Mouse (Mus musculus) heart, postnatal 0 days (tissue): ENCODE measurements around the gene Fam171a1. TPM values are rescaled to one million over a fixed set of nuclear protein-coding genes. Genes with fewer than 3 reads are reported as not detected.

Experiments used
- ATAC-seq: fragments of 200-750 bp; cut with Nextera tagmentation; 2 replicates; pipeline ENCODE4 v1.8.0; 2017; ENCODE audit warnings: low read depth, moderate number of reproducible peaks, moderate library complexity; ENCODE audit not compliant: insufficient read depth
- DNase-seq: peaks from one replicate; pipeline ENCODE4 v3.0.0-alpha.2; 2016; ENCODE audit warnings: low spot score
- H3K27ac ChIP-seq: fragments of 300-500 bp; sonication (generic); 2 replicates; pipeline ENCODE4 v1.5.1; 2014; ENCODE audit warnings: low read depth, mild to moderate bottlenecking
- H3K27me3 ChIP-seq: fragments of 300-500 bp; sonication (generic); 2 replicates; pipeline ENCODE4 v1.6.1; 2014; ENCODE audit warnings: low read length, mixed read lengths; ENCODE audit not compliant: control insufficient read depth, insufficient read depth
- H3K36me3 ChIP-seq: fragments of 300-500 bp; sonication (generic); replicated peaks from 2 replicates; pipeline ENCODE4 v1.6.1; 2014; ENCODE audit warnings: low read length, mixed read lengths; ENCODE audit not compliant: control insufficient read depth, insufficient read depth
- H3K4me1 ChIP-seq: fragments of 300-500 bp; sonication (generic); 2 replicates; pipeline ENCODE4 v1.6.1; 2014; ENCODE audit warnings: antibody characterized with exemption; ENCODE audit not compliant: control insufficient read depth, insufficient read depth
- H3K4me2 ChIP-seq: fragments of 300-500 bp; sonication (generic); 2 replicates; pipeline ENCODE4 v1.6.1; 2014; ENCODE audit warnings: low read depth, mild to moderate bottlenecking, low read length, moderate library complexity
- H3K4me3 ChIP-seq: fragments of 300-500 bp; sonication (generic); 2 replicates; pipeline ENCODE4 v1.5.1; 2014; ENCODE audit warnings: low read depth, low read length
- H3K9ac ChIP-seq: fragments of 300-500 bp; sonication (generic); replicated peaks from 2 replicates; pipeline ENCODE4 v1.6.1; 2014; ENCODE audit warnings: low read depth, low read length, mixed read lengths
- H3K9me3 ChIP-seq: fragments of 300-500 bp; sonication (generic); replicated peaks from 2 replicates; pipeline ENCODE4 v1.6.1; 2016; ENCODE audit warnings: low read length; ENCODE audit not compliant: control insufficient read depth
- CTCF ChIP-seq: IDR thresholded peaks from 2 replicates; pipeline ENCODE4 v1.5.1; 2016; ENCODE audit warnings: antibody characterized with exemption, control low read depth, low read depth
- EP300 ChIP-seq: IDR thresholded peaks from 2 replicates; pipeline ENCODE4 v1.6.1; 2016; ENCODE audit warnings: antibody characterized with exemption, low read depth
- WGBS: fragments of 180-500 bp; shearing (Covaris S2); extraction: QIAGEN DNeasy Blood & Tissue Kit; methylation state at CpG from one replicate; pipeline ENCODE4 v1.1.7; 2014; 5-methylcytosine and 5-hydroxymethylcytosine counted together
- polyA plus RNA-seq: library from polyadenylated mRNA; unstranded; fragments of >200 nt; fragmentation: Nextera tagmentation; extraction: Ambion mirVana; gene quantifications from 2 replicates; pipeline ENCODE4 v1.2.1, GENCODE M21; 2015
- total RNA-seq: library from RNA; depleted of rRNA; stranded (reverse); fragments of >200 nt; gene quantifications from 2 replicates; pipeline ENCODE4 v1.2.3, GENCODE M21; 2014; ENCODE audit warnings: low replicate concordance

The Fam171a1 gene
- total and polyA plus RNA-seq, 2 experiments from 2014 or later: 15.4 to 28.1 TPM

DNA sequence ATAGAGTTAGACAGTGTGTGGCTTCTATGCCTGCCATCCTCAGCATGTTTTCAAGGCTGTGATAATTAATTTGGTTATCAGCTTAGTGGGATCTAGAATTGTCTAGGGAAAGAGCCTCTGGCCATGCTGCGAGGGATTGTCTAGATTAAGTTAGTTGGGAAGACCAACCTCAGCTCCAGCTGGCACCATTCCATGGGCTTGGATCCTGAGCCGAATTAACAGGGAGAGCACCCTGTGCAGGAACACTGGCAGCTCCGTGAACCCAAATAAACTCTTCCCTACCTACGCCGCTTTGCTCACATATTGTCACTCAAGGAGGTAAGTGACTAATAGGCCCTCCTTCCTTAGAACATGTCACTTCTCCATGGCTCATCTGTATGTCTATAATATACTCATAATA lies 69.6 kb downstream of the Fam171a1 start:
- no peaks in the 10 kb centered on the region for H3K9me3 ChIP-seq
- TF ChIP-seq EP300 (no peak), CTCF (no peak)
- no peak overlapping the region for H3K9ac ChIP-seq
- H3K27me3 ChIP-seq: no peaks in the 10 kb centered on the region
- H3K4me1 ChIP-seq: peaks cover 15% of the 10 kb centered on the region; the same call in 1 of the 2 replicates
- H3K4me2 ChIP-seq: no peak overlapping the region
- H3K4me3 ChIP-seq: no peak overlapping the region
- H3K36me3 ChIP-seq: peaks cover 8% of the 10 kb centered on the region; the same call in 1 of the 2 replicates
- ATAC-seq: no peak
- 59% methylated on average over 5 of the region's 5 CpGs for WGBS
- H3K27ac ChIP-seq: no peak overlapping the region
- DNase-seq: no peak

DNA sequence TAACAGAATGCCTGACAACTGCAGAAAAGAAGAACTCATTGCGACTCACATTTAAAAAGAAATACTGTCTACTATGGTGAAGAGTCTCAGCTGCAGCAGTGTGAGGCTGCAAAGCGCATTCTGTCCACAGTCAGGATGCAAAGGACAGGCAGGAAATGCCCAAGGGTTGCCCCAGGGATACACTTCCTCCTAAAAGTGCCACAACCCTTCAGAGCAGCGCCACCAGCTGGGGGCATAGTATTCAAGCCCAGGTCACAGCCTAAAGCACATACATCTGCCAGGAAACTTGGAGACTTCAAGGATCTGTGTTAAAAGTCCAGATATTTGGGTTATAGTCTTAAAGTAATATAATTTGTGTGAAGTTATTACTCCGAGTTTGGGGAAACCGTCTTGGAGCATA lies 71.3 kb downstream of the Fam171a1 start:
- no peak for ATAC-seq
- H3K9me3 ChIP-seq: no peaks in the 10 kb centered on the region
- no peak overlapping the region for H3K9ac ChIP-seq
- TF ChIP-seq CTCF (peak; percentile 42), EP300 (no peak)
- no peak overlapping the region for H3K4me3 ChIP-seq
- H3K27me3 ChIP-seq: no peaks in the 10 kb centered on the region
- peaks cover 8% of the 10 kb centered on the region; the same call in 1 of the 2 replicates for H3K36me3 ChIP-seq
- no peak overlapping the region for H3K27ac ChIP-seq
- no peak overlapping the region for H3K4me2 ChIP-seq
- WGBS: 74% methylated on average over 5 of the region's 5 CpGs
- H3K4me1 ChIP-seq: peaks cover 15% of the 10 kb centered on the region; the same call in 1 of the 2 replicates
- no peak for DNase-seq

DNA sequence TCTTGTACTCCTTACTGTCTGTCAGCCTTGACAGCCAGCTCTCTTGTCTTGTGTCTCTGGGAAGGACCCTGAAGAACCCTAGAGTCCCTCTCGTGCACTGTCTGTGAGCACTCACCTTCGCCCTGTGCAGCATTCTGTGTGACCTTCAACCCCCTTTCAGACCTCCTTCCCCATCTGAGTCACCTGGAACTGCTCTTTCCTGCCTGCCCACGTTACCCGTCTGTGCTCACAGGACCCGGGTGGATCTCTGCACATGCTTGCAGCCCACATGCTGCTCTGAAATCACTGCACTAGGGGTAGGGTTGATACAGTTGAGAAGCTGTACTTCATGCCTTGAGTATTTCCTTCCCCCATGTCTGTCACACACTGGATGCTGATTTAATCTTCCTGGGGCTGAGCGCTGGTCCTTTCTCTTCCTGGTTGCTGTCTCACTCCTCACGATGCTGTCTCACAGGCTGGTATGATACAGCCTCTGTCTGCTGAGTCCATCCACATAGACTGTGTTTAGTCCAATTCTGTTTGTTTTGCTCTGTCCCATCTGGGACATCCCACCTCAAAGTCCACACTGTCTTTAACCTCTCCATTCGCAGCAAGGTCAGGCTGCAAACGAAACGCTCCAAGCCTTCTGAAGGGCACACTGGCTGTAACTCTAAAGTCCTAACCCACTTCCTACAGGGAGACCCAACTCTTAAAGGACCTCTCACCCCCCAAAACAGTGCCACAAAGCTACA lies 74.9 kb downstream of the Fam171a1 start:
- Histone ChIP-seq H3K36me3 (peaks cover 23% of the 10 kb centered on the region), H3K4me1 (peaks cover 8% of the 10 kb centered on the region; the same call in 1 of the 2 replicates), H3K4me3 (no peak overlapping the region), H3K9ac (no peak overlapping the region), H3K27ac (no peak overlapping the region), H3K27me3 (no peaks in the 10 kb centered on the region), H3K9me3 (no peaks in the 10 kb centered on the region), H3K4me2 (no peak overlapping the region)
- 76% methylated on average over 10 of the region's 10 CpGs for WGBS
- TF ChIP-seq CTCF: no peak
- no peak for TF ChIP-seq EP300
- no peak for ATAC-seq
- DNase-seq: no peak

DNA sequence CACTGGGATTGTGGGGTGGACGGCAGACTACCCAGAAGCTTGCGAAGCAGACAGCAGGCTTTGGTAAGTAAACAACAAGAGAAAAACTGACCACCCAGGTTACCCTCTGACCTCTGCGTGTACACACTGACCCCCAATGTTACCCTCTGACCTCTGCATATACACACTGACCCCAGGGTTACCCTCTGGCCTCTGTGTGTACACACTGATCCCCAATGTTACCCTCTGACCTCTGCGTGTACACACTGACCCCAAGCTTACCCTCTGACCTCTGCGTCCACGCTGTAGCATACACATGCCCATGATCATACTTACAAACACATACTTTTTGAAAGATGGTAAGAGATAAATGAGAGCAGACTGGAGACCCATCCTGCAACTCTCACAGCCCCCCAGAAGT lies 77.1 kb downstream of the Fam171a1 start:
- Histone ChIP-seq H3K36me3 (peaks cover 23% of the 10 kb centered on the region), H3K9me3 (no peaks in the 10 kb centered on the region), H3K4me2 (no peak overlapping the region), H3K27me3 (no peaks in the 10 kb centered on the region), H3K4me3 (no peak overlapping the region), H3K9ac (no peak overlapping the region), H3K4me1 (peaks cover 4% of the 10 kb centered on the region; the same call in 1 of the 2 replicates), H3K27ac (no peak overlapping the region)
- no peak for TF ChIP-seq CTCF
- TF ChIP-seq EP300: no peak
- no peak for DNase-seq
- 92% methylated on average over 6 of the region's 6 CpGs for WGBS
- ATAC-seq: no peak

DNA sequence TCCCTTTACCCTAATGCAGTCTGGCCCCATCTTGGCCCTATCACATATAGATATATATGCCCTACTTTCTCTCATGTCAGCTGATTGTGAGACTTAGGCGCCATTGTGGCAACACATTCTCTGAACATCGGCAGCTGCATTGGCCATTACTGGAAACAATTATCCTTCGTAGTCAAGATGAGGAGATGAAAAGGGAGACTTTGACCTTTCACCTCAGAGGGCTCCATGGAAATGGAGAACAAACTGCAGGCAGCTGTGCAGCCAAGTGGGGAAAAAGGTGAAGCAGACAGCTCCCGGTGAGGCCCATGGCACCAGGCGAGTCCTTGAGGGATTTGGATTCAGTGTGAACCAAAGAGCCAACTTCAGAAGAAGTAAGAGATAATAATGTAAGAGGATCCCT lies 81.5 kb downstream of the Fam171a1 start:
- 86% methylated on average over 5 of the region's 5 CpGs for WGBS
- H3K4me1 ChIP-seq: peaks cover 4% of the 10 kb centered on the region; the same call in 1 of the 2 replicates
- H3K36me3 ChIP-seq: peaks cover 36% of the 10 kb centered on the region
- H3K9me3 ChIP-seq: no peaks in the 10 kb centered on the region
- no peak overlapping the region for H3K4me2 ChIP-seq
- no peak for ATAC-seq
- no peak overlapping the region for H3K4me3 ChIP-seq
- H3K27me3 ChIP-seq: no peaks in the 10 kb centered on the region
- no peak overlapping the region for H3K9ac ChIP-seq
- TF ChIP-seq CTCF (no peak), EP300 (no peak)
- no peak for DNase-seq
- H3K27ac ChIP-seq: no peak overlapping the region
